Mouse (Mus musculus): Measurements from ENCODE around the gene Relch.

Gene Relch

DNA sequence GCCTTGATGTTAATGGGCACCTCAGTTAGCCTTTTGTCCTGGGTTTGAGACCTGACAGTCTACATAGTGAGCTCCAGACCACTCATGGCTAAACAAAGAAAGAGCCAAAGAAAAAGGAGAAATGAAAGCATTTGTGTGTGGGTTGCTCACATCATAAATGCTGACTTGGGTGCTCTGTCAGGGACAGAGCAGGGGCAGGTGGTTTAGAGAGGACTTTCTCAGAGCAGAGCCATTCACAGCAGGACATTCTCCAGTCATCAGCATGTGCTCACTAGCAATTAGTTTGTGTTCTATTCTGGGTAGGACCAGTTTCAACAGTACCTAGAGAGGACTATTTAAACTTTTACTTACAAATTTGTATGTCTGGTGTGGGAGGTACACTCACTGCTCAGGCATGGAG is 137.6 kb downstream of the Relch start:
- no peak for DNase-seq

DNA sequence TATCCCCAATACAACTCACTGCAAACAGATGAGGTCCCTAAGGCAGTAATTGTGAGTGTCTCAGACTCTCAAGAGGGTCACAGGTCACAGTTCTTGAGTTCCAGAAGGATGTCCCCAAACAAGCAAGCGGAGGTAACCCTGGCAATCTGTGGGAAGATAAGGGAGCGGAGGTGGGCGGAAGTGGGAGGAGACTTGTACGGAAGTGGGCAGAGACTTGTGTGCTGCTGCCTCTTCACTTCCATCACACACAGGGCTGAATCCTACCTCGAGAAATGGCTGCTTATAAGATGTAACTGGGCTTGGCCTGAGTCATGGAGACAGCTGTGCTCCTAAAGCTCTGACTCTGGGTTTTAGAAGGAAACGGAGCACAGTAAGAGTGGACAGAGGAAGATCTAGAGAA is 139.3 kb downstream of the Relch start:
- no peak for DNase-seq

DNA sequence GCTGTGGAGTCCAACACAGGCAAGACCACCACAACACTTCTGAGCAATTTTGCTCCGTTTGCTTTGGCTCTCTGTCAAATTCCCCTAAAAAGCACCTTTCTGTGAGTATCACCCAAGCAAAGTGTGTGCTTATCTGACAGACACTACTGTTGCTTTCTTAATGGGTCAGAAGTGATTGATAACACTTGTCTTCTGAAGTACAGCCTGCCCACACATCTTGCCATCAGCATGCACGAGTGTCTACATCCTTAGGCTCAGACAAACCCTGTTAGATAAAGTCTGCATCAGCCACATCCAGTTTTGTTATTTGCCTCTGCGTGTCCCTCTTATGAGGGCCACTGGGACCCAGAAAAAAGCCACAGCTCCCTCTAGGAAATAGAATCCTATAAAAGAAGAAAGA is 140.6 kb downstream of the Relch start:
- DNase-seq, result no peak

All from kidney, postnatal 4 days (tissue).